Mouse (Mus musculus) lung, postnatal 4 days (tissue): ENCODE results near the gene Gm28230.

Experiments used
- DNase-seq, 2 experiments: peaks; one replicate each; pipeline ENCODE4 v3.0.0; 2021

Gene Gm28230

GRCm38 (mm10) chr2:74691022-74691951, 35.2 kb upstream of the Gm28230 start, which contains the start of gene Hoxd10:
TSS of gene Hoxd10 (plus strand) at chr2:74691924.
- DNase-seq: peak; percentile 56 to 74

- no peak for DNase-seq
These were observed 34.3 kb upstream of the Gm28230 start for GRCm38 (mm10) chr2:74691995-74692807.

DNA sequence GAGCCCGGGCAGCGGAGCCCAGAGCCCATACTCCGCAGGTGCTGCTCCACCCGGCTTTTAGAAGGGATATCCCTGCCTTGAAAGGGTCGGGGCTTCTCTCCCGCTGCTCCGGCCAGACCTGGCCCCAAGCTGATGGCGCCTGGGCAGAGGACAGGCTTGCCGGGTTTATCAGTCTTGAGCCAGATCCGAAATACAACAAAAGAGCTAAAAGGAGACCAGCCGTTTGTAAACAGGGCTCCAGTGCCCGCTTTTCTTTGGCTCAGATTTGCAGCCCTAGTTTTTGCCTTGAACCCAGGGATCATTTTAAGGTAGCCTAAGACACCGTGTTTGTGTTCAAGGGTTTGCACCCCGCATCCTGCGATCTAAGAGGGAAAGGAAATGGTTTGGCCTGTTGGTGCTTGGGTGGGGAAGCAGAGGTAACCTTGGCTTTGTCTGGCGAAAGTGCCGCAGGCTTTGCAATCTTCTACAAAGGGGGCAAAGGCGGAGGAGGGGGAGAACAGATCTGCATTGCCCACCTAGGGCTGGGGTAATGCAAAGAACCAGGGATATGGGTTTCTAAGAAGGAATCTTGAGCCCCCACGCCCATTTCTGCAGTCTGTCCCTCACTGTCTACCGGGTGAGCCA, 33.6 kb upstream of the Gm28230 start:
- no peak for DNase-seq

GRCm38 (mm10) chr2:74693432-74693827, 33.1 kb upstream of the Gm28230 start:
- DNase-seq: no peak

GRCm38 (mm10) chr2:74694066-74694465, 32.5 kb upstream of the Gm28230 start:
- no peak for DNase-seq

- no peak for DNase-seq
These were observed 31.1 kb upstream of the Gm28230 start for GRCm38 (mm10) chr2:74695383-74695782.

GRCm38 (mm10) chr2:74695813-74696430, 30.6 kb upstream of the Gm28230 start:
- DNase-seq: no peak

DNA sequence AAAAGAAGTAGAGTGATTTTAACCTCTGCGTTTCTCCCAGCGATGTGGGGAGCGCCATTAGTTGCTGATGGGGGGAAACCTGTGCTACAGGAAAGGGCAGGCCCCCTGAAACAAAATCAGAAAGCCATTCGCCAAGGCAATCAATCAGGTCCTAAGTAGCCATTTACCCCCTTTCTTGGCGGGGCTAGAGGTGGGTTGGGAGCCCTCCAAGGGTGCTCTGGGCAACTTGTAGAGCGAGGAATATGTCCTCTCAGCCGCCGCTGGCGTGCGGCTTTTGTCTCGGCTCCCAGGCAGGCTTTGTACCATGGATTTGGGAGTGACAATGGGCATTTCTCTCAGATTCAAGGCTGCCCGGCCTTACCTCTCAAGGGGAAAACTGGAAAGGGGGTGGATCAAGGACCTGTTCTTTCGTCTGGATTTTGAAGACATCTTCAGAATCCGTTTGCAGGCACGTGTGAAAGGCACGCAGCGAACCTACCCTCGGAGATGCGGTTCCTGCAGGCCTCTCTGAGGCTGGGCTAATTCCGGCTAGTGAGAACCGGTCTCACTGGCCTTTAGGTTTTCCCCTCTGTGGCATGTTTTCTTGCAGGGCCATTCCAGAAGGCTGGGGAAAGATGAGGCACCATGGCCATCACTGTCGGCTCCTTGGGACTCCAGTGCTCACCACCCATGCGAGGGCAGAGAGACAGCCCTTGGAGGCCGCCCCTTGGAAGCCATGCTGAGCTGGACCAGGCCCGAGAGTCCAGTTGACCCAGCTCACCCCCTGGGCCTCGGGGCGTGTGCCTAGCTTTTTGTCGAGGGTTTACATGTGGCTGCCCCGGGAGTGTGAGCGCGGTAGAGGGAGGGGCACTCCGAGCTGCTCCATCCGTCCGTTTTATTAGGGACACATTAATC, 29.8 kb upstream of the Gm28230 start:
- DNase-seq: no peak

- DNase-seq: peak in 1 of 2 experiments; percentile 37
These were observed 28.9 kb upstream of the Gm28230 start, which contains the start of gene Hoxd9 for GRCm38 (mm10) chr2:74697567-74698121. TSS of gene Hoxd9 (plus strand) at chr2:74697727.

DNA sequence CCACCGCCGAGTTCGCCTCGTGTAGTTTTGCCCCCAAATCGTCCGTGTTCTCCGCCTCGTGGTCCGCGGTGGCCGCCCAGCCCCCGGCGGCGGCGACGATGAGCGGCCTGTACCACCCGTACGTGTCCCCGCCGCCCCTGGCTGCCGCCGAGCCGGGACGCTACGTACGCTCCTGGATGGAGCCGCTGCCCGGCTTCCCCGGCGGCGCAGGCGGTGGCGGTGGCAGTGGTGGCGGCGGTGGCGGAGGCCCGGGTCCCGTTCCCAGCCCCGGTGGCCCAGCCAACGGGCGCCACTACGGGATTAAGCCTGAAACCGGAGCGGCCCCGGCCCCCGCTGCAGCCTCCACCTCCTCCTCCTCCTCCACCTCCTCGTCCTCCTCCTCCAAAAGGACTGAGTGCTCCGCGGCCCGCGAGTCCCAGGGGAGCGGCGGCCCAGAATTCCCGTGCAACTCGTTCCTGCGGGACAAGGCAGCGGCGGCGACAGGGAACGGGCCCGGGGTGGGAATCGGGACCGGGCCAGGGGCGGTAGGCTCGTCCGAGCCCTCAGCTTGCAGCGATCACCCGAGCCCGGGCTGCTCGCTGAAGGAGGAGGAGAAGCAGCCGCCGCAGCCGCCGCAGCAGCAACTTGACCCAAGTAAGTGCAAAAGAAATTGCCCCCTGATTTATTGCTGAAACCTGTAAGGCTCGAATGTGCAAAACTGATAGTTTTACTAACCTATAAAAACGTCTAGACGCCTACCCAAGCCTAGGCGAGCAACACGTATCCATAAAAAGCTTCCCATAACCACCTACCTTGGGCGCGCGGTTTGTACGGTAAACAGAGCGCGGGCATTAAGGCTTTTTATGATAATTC, 28.1 kb upstream of the Gm28230 start:
- DNase-seq: peak in 1 of 2 experiments; percentile 28

GRCm38 (mm10) chr2:74699053-74699430, 27.5 kb upstream of the Gm28230 start:
- DNase-seq: no peak

DNA sequence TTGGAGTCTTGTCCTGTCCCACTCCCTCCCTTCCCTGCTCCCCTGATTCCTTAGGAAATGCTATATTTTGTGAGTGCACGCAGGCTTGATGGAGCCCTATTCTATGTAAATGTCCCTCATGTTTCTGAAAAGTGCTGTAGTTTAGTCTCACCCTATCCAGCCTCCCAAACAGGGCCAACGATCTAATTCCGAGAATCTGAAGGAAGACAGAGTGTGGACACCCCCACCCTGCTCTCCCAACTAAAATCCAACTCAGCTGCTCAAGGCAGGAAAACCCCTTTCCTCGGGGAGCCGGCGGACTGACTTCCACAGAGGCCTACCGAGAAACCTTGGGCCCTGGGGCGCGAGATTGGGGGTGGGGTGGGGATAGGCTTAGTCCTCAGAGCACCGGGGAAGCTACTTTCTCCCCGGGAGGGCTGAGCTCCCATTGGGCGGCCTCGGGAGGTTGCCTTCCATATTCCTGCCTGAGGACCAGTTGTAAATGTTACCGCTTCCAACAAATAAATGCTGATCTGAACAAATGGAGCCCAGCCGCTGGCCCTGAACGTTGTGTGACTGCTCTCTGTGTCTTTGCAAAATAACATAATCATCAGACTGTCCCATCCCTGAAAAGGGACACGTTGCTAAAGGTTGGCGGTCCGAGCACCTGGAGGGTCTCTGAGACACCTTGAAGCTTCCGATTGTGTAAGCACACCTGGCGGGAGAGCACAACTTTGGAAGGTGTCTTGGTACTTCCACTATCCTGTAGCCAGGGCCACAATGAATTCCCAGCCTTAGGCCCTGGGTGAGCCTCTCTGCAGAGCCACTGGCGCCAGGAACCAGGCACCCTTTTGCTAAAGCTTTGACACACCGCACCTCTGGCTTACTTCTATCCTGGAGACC, 26.6 kb upstream of the Gm28230 start:
- DNase-seq: no peak

GRCm38 (mm10) chr2:74700546-74701112, 25.9 kb upstream of the Gm28230 start:
- no peak for DNase-seq

GRCm38 (mm10) chr2:74701949-74702819, 24.3 kb upstream of the Gm28230 start:
- peak; percentile 58 to 82 for DNase-seq

GRCm38 (mm10) chr2:74702820-74703219, 23.7 kb upstream of the Gm28230 start:
- DNase-seq: no peak

- DNase-seq: no peak
These were observed 23.2 kb upstream of the Gm28230 start for GRCm38 (mm10) chr2:74703317-74703716.

GRCm38 (mm10) chr2:74703720-74704392, 22.7 kb upstream of the Gm28230 start:
- no peak for DNase-seq
